Mouse (Mus musculus) megakaryocyte, adult 5-6 weeks (primary cell): ENCODE measurements around the gene Trmt2b. TPM values are rescaled to one million over a fixed set of nuclear protein-coding genes. Genes with fewer than 3 reads are reported as not detected.
"Not testable (repeated sequence)": the region's sequence is repeated elsewhere in the genome, so short reads cannot be mapped to it uniquely, and the experiment has no call there.

ENCODE experiments used
- ATAC-seq: 2 replicates; pipeline ENCODE4 v1.8.0; 2016; ENCODE audit warnings: mild to moderate bottlenecking, inconsistent platforms; ENCODE audit not compliant: poor library complexity, severe bottlenecking
- total RNA-seq, 2 experiments: library from RNA; stranded (forward) in 1 of 2; stranded (reverse) in 1 of 2; fragments of 153-499, 151-499 nt in 1 of 2; fragments of 221-1000, 200-1000 nt in 1 of 2; gene quantifications; 2 replicates each; pipeline versions ENCODE4 v1.2.3 to v1.2.4; 2015 to 2017

Trmt2b gene
- total RNA-seq (2015) (24.5 and 25.8 TPM in 2 replicates), total RNA-seq (2017) (22.5 and 23.1 TPM in 2 replicates)

- peak; percentile 100 for ATAC-seq
Measured at GRCm38 (mm10) chrX:134276275-134277160, at the start of gene Trmt2b. Gene Trmt2b, minus strand, starts transcription at chrX:134276984.

- peak; percentile 59; the same call in 1 of the 2 replicates for ATAC-seq
Measured at GRCm38 (mm10) chrX:134319153-134319932, 42.6 kb upstream of the Trmt2b start.

- not testable (repeated sequence) for ATAC-seq
Measured at GRCm38 (mm10) chrX:134311193-134311592, 34.4 kb upstream of the Trmt2b start.

DNA sequence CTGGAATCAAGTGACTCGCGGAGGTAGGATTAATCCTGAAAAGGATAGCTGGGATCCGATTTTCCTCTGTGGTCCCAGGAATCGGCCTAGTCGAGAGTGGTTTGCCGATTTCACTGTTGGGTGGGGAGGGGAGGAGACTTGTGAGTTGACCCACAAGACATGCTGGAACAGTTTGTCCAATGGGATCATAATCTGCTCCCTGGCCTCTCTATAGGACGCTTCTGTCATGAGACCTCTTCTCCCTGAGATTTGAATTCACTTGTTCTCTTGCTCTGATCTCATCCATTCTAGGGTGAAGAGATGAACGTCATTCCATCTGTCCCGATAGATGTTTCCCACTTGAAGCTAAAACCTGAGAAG is 31.5 kb upstream of the Trmt2b start:
- peak; percentile 33 for ATAC-seq

- peak; percentile 99 for ATAC-seq
Measured at GRCm38 (mm10) chrX:134307534-134308274, 30.9 kb upstream of the Trmt2b start, which contains the start of gene Cenpi. Gene Cenpi, plus strand, starts transcription at chrX:134308084.

- ATAC-seq = no peak
Measured at GRCm38 (mm10) chrX:134303287-134303686, 26.5 kb upstream of the Trmt2b start.

GRCm38 (mm10) chrX:134300219-134300618 is 23.4 kb upstream of the Trmt2b start:
- ATAC-seq = no peak

DNA sequence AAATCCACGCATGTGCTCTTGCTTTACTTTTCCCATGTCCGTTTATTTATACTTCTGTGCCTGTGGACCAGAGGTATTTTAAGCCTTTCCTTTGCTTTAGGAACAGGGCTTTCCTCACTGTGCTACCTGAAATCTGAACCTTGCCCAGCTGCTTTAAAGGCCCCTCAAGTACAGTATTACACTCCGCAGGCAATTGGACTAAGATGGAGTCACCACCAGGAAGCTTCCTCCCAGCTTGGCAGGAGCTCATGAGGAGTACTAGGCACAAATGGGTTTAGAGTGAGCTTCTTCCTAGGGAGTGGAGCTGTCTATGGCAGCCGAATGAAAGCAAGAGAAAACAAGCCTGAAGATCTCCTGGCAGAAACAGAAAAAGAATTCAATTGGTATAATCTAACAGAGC is 20.4 kb upstream of the Trmt2b start:
- no peak for ATAC-seq

DNA sequence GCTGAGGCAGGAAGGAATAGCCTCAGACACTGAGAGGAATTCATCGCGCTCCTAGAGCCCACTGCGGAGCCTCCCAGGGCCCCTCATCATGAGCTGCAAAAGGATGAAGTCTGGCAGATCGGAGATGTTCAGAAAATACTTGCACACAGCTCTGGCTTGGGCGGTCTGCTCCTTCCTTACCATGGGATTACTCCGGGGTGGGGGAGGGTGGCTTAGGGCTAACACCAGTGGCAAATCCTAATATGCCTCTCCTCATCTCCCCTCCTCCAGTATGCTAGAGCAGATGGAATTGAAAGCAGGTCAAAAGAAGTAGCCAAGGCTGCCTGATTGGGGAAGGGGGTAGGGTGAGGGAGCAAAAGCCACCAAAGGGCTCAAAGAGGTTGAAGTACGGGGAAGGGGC is 20.0 kb upstream of the Trmt2b start:
- no peak for ATAC-seq

- no peak for ATAC-seq
Measured at GRCm38 (mm10) chrX:134296301-134296700, 19.5 kb upstream of the Trmt2b start.

GRCm38 (mm10) chrX:134287305-134287704 is 10.5 kb upstream of the Trmt2b start:
- ATAC-seq = no peak

- no peak for ATAC-seq
Measured at GRCm38 (mm10) chrX:134285791-134286190, 9.0 kb upstream of the Trmt2b start.

DNA sequence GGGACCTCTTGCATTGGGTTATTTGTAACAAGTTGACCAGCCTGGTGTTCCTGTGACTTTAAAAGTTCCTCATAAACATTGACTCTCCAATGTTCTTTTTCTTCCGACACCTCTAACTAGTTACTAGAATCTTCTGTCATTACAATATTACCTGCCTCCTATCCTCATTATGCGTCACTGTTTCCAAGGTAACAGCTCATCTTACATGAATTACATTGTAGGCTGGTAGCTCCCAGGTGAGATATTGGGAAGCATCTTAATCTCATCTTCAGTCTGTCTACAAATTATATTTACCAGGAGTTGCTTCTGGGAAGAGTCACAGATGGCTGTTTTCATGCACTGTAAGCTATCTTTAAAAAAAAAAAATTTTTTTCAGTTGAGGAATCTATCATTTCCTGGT is 8.3 kb upstream of the Trmt2b start:
- ATAC-seq = no peak

- ATAC-seq = no peak
Measured at GRCm38 (mm10) chrX:134280531-134280930, 3.7 kb upstream of the Trmt2b start.

DNA sequence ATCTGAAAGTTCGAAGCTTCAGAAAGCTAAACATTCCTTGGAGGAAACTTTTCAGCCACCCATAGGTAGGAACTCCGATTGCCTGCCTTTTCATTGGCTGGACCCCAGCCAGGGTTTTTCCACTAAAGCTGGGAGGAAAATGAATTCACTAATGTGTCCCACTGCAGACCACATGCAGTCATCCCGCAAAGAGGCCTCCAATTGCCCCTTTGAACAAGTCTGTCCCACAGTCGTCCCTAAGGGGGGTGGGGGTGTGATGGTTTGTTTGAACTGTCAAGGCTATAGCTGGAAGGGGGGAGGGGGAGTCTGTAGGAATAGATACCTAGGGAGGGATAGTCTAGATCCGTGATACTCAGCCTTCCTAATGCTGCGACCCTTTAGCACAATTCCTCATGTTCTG is 1.1 kb downstream of the Trmt2b start:
- ATAC-seq = no peak

- no peak for ATAC-seq
Measured at GRCm38 (mm10) chrX:134262129-134262528, 14.7 kb downstream of the Trmt2b start.

GRCm38 (mm10) chrX:134261191-134261590 is 15.6 kb downstream of the Trmt2b start:
- no peak for ATAC-seq

DNA sequence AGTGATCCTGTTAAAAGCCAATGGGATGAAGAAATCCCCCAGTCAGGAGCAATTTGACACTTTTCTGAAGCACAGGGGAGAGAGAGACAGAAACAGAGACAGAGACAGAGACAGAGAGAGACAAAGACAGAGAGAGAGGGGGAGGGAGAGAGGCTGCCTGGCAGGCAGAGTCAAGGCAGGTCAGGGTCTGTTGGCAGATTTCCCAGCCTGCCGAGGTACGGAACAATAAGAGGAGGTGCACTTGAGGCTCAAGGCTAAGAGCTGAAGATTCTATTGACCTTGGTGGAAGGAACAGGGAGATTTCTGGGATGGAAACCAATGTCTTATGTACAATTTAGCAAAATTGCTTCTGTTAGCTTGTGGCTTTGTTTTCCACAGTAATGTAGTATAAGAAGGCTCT is 28.6 kb downstream of the Trmt2b start:
- no peak for ATAC-seq

- no peak for ATAC-seq
Measured at GRCm38 (mm10) chrX:134245946-134246345, 30.8 kb downstream of the Trmt2b start.

DNA sequence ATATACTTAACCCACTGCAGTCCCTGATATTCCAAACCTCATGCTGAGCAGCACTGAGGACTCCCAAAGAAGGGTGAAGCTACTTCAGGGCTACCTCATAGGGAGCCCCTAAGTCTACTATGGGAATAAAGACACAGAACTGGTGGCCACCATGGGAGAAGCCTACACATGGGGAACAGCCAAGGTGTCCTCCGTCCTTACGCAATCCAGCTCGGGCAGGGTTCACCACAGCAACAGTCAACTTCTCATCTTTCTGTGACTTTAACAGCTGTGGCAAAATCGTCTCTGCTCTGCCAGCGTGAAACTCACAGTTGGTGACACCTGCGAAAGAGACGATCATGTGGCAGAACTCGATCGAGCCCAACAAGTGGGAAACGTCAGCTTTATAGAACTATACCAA is 38.5 kb downstream of the Trmt2b start:
- ATAC-seq = no peak

GRCm38 (mm10) chrX:134233048-134233447 is 43.7 kb downstream of the Trmt2b start:
- ATAC-seq = no peak
